Mouse (Mus musculus) C3H10T1/2 (cell line): ENCODE measurements around the gene Vmn2r81. TPM values are rescaled to one million over a fixed set of nuclear protein-coding genes. Genes with fewer than 3 reads are reported as not detected.

Experiments
- polyA plus RNA-seq, 2 experiments: library from polyadenylated mRNA; unstranded; fragments of >200 nt; fragmentation: generic; extraction: Trizol; gene quantifications; one replicate each; pipeline ENCODE4 v1.2.1; 2012; ENCODE audit warnings: missing spikeins in 2 of 2

Vmn2r81 gene
- not detected for polyA plus RNA-seq

GRCm38 (mm10) chr10:79247392-79247791 is at the start of gene Vmn2r81:
Vmn2r81 (plus strand) TSS chr10:79247692.

Other genes starting within 250 kb of the Vmn2r81 start
- gene Olfr1351, start 235.2 kb upstream of the Vmn2r81 start, polyA plus RNA-seq = not detected
- gene Olfr57, start 219.0 kb upstream of the Vmn2r81 start, polyA plus RNA-seq = not detected
- gene 2610008E11Rik, start 150.1 kb upstream of the Vmn2r81 start, polyA plus RNA-seq = 1 to 10 TPM in 1 of 2 experiments, under 1 TPM in 1; 0.09 to 3.7 TPM
- not detected for gene Vmn2r80, start 98.9 kb upstream of the Vmn2r81 start, polyA plus RNA-seq
- gene Vmn2r82, start 108.8 kb downstream of the Vmn2r81 start, polyA plus RNA-seq = not detected
- gene Vmn2r83, start 221.0 kb downstream of the Vmn2r81 start, polyA plus RNA-seq = not detected